Mouse (Mus musculus): ENCODE measurements around the gene Mup19. TPM values are rescaled to one million over a fixed set of nuclear protein-coding genes. Genes with fewer than 3 reads are reported as not detected.

The Mup19 gene
- polyA plus RNA-seq, 1 experiment: not detected

Other genes starting within 250 kb of the Mup19 start
- 0.24 TPM in 1 of 2 replicates, not detected in the other for gene Mup17, start 186.4 kb downstream of the Mup19 start, polyA plus RNA-seq (2012; rRNA removed)
- gene Mup18, start 108.1 kb downstream of the Mup19 start, polyA plus RNA-seq (2012; rRNA removed): not detected in 2 replicates
- gene Mup5, start 53.0 kb upstream of the Mup19 start, polyA plus RNA-seq (2012; rRNA removed): not detected in 2 replicates